Mouse (Mus musculus) right cerebral cortex, postnatal 36 days (tissue): ENCODE measurements around the gene Olfr1224-ps1.
"Not testable (repeated sequence)": the region's sequence is repeated elsewhere in the genome, so short reads cannot be mapped to it uniquely, and the experiment has no call there.

Experiments
- DNase-seq, 2 experiments: peaks; one replicate each; pipeline ENCODE4 v3.0.0; 2022; ENCODE audit warnings: low spot score in 2 of 2, mixed read lengths in 1 of 2

The Olfr1224-ps1 gene

DNA sequence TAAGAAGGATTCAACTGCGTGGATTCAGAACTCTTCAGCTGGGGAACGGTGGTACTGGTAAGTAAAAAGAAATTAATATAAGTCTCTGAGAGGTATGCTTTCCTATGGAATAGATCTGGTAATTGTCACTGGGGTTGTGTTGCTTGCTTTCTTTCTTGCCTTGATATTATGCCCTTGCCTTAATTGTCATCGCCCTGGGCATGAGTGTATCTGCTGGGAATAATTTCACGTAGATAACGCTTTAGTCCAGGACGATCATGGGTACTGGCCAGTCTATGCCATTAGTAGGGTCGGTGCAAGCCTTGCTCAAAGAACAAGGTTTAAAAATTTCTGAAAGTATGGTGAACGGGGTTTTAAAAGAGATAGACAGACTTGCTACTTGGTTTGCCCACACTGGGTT, at the start of gene Olfr1224-ps1:
TSS of gene Olfr1224-ps1 (minus strand) at position 101 of the 400 bp plus-strand sequence.
- DNase-seq = not testable (repeated sequence)

DNA sequence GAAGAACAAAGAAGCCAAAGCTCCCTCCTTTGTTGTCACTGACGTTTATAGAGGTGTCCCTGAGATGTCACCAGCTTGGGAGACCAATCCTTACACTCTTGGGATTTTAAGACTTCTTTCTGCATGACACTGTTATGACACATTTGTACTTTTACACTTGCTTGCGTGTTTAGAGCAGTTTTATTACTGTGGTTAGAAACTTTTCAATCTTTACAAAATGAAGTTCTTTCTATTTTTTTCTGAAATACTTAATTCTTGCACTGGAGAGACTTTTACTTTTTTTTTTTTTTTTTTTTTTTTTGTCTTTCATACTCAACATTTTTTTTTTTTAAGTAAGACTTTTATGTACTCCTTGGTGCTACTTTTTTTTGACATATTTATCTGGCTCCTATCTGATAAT, 36.1 kb upstream of the Olfr1224-ps1 start, which contains the start of gene Olfr1226:
TSS of gene Olfr1226 (minus strand) at position 101 of the 400 bp plus-strand sequence.
- DNase-seq = no peak

DNA sequence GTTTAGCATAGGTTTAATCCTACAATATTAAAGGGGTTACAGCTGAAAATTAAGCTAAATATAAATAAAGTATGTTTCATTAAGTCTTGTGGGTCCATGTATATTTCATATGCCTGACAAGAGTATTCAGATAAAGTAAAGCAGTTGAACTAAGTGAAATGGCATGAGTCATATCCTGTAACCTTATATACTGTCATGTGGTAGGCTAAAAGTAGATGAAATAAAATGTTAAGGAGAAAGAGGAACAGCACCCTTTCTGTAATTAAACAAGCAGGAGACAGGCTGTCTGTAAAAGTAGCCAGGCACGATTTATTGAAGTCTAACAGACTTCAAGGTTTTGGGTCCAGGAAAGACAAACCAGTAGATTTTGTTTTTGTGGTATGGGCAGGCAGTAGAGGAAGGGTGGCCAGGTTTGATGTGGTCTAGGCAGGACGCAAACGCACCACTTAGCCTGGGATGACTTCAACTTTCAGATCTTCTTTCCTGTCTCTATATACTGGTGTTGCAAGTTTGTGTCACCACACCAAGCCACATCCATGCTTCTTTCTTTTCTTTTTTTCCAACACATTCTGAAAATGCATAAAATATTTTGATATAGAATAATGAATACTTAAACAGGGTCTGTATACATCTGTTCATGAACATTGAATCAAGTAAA, 32.6 kb upstream of the Olfr1224-ps1 start:
- DNase-seq = no peak

DNA sequence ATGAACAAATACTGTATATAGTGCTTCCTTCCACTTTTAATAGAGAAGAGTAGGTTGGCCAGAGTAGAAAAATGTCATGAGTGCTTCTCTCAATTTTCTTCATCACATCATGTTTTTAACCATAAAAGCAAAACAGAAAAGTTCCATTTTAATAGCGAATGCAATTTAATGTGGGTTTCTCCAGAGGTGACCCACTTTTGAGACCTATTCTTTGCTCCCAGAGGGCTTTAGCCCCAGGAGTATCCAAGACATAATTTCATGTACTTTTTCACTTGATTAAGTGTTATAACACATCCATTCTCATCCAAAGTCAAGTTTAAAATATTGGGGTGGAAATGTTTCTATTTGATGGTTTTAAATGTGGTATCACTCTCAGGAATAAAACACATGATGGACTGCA, 10.7 kb upstream of the Olfr1224-ps1 start, which contains the start of gene Olfr1225:
TSS of gene Olfr1225 (minus strand) at position 101 of the 400 bp plus-strand sequence.
- no peak for DNase-seq

DNA sequence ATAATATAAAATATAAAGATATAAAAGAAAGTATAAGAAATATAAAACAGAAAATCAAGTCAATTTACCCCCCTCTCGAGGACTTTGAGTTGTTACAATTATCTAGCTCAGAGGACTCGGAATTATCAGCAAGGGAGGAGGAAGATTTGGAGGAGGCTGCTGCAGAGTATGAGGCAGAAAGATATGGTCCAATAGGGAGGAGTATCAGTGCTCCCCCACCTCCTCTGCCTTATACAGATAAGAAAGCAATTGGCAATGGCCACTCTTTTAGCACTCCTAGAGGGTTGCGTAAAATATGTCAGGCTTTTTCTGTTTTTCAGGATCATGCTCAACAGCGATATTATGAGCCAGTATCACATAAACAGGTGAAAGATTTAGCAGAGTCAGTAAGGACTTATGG, 820 bp upstream of the Olfr1224-ps1 start:
- DNase-seq = not testable (repeated sequence)

DNA sequence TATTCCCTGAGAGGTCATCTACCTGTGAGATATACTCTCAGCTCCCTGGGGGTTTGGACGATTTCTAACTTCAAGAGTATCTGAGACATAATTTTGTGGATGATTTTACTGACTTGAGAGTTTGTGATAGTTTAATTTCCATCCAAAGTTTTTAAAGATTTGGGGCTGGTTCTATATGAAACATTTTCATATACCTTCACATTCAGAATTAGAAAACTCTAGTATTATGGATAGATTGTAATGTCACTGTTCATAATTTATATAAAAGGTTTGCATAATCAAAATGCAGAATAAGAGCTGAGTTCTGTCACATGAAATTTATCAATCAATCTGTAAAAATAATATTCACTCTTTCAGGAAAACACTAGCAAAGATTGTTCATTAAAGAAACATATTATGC, 12.4 kb downstream of the Olfr1224-ps1 start, which contains the start of gene Olfr1223:
TSS of gene Olfr1223 (minus strand) at position 101 of the 400 bp plus-strand sequence.
- DNase-seq = no peak

DNA sequence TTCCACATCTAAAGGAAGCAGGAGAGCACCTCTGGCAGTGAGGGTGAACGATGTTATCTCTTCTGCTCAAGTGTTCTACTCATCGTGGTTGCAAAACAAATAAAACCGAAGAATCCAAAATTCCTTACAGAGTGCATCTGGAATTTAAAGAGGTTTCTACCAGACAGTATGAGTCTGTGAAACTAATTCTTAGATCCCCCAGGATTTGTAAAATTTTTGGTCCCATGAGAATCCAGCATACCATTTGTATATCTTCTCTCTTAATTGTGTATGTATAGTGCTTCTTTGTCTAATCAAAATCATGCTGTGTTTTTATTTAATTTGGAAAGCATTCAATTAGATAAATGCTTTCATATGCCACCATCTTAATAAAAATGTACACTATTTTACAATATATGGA, 30.9 kb downstream of the Olfr1224-ps1 start, which contains the start of gene Olfr1222:
TSS of gene Olfr1222 (minus strand) at position 101 of the 400 bp plus-strand sequence.
- no peak for DNase-seq

DNA sequence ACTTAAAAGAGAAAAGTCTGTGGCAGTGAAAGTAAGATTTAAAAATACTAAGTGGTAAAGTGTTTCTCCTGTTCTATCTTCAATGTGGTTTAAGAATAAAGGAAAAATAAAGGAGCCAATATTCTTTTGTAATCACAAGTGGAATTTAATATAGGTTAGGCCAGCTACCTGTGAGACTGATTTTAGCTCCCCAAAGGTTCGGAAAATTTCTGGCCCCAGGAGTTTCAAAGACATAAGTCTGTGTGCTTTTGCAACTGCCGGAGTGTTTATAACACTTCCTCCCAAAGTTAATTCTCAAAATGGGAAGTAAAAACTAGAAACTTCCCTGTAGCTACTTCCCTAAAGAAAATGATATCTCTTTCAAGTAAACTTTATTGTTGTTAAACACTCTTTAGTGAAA, 46.7 kb downstream of the Olfr1224-ps1 start, which contains the start of gene Olfr1221:
TSS of gene Olfr1221 (minus strand) at position 101 of the 400 bp plus-strand sequence.
- no peak for DNase-seq

DNA sequence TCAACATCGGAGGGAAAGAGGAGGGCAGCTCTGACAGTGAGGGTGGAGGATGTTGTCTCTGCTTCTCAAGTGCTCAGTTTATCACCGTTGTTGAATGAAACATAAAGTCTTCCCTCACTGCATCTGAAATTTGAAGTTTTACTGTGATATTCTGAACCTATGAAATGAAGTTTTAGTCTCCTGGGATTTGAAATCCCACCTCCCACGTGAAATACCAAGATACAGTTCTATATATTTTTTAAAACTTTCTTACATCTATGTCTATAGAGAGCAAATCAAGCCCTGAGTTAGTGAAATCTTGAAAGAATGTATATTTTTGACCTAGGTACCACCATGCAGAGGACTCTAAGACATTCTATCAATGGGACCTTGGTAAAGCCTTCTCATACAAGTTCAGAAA, 57.2 kb downstream of the Olfr1224-ps1 start, which contains the start of gene Olfr1220:
TSS of gene Olfr1220 (minus strand) at position 101 of the 400 bp plus-strand sequence.
- no peak for DNase-seq

DNA sequence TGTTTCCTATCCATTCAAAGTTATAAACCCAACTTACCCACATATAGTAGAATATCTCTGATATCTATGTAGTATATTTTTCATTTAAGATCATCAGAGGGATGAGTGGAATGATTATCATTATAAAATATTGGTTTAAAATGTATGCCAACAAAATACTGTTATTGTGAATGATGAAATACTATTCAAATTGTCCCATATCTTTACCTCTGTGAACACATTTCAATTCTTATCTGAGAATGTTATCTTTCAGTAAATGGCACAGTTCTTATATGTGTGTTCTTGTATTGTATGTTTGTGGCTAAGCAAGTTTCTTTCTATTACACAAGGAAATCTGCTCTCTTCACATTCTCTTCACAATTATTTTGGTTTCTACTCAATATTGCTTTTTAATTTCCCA, 58.2 kb downstream of the Olfr1224-ps1 start:
- DNase-seq = no peak
